Mouse (Mus musculus) neural tube, embryonic 11.5 days (tissue): ENCODE data around the gene Sar1a. TPM values are rescaled to one million over a fixed set of nuclear protein-coding genes. Genes with fewer than 3 reads are reported as not detected.

Experiments used
- ATAC-seq: fragments of 200-750 bp; cut with Nextera tagmentation; 2 replicates; pipeline ENCODE4 v1.8.0; 2017; ENCODE audit warnings: moderate number of reproducible peaks, mild to moderate bottlenecking, moderate TSS enrichment, moderate library complexity; ENCODE audit not compliant: insufficient read depth, low FRiP score, low TSS enrichment
- DNase-seq: peaks from one replicate; pipeline ENCODE4 v3.0.0-alpha.2; 2015; ENCODE audit warnings: low spot score
- H3K27ac ChIP-seq: fragments of 300-500 bp; sonication (generic); 2 replicates; pipeline ENCODE4 v1.5.1; 2014; ENCODE audit warnings: low read depth, mild to moderate bottlenecking, low read length
- H3K27me3 ChIP-seq: fragments of 300-500 bp; sonication (generic); 2 replicates; pipeline ENCODE4 v1.6.1; 2014; ENCODE audit warnings: mild to moderate bottlenecking, low read length, mixed read lengths; ENCODE audit not compliant: control insufficient read depth, insufficient read depth
- H3K36me3 ChIP-seq: fragments of 300-500 bp; sonication (generic); 2 replicates; pipeline ENCODE4 v1.6.1; 2014; ENCODE audit warnings: mild to moderate bottlenecking, low read length, moderate library complexity, mixed read lengths; ENCODE audit not compliant: control insufficient read depth, insufficient read depth
- H3K4me1 ChIP-seq: fragments of 300-500 bp; sonication (generic); 2 replicates; pipeline ENCODE4 v1.6.1; 2014; ENCODE audit warnings: low read length, mixed read lengths; ENCODE audit not compliant: control insufficient read depth, insufficient read depth
- H3K4me2 ChIP-seq: fragments of 300-500 bp; sonication (generic); 2 replicates; pipeline ENCODE4 v1.6.1; 2014; ENCODE audit warnings: low read depth, mild to moderate bottlenecking, moderate library complexity
- H3K4me3 ChIP-seq: fragments of 300-500 bp; sonication (generic); 2 replicates; pipeline ENCODE4 v1.5.1; 2014; ENCODE audit warnings: low read depth, low read length
- H3K9ac ChIP-seq: fragments of 300-500 bp; sonication (generic); 2 replicates; pipeline ENCODE4 v1.6.1; 2014; ENCODE audit warnings: mild to moderate bottlenecking, low read length
- H3K9me3 ChIP-seq: fragments of 300-500 bp; sonication (generic); 2 replicates; pipeline ENCODE4 v1.6.1; 2016; ENCODE audit warnings: low read length; ENCODE audit not compliant: control insufficient read depth
- WGBS: fragments of 180-500 bp; shearing (Covaris S2); extraction: QIAGEN DNeasy Blood & Tissue Kit; methylation state at CpG from one replicate; pipeline ENCODE4 v1.1.7; 2014; 5-methylcytosine and 5-hydroxymethylcytosine counted together
- polyA plus RNA-seq: library from polyadenylated mRNA; unstranded; fragments of >200 nt; fragmentation: Nextera tagmentation; extraction: Ambion mirVana; gene quantifications from 2 replicates; pipeline ENCODE4 v1.2.1, GENCODE M21; 2014

The Sar1a gene
- polyA plus RNA-seq, 1 experiment from 2014 or later = 255 TPM

- Histone ChIP-seq H3K36me3 (peaks cover 8% of the 10 kb centered on the region), H3K27ac (no peak overlapping the region)
- peak; percentile 51 for ATAC-seq
These were observed 15.8 kb downstream of the Sar1a start for GRCm38 (mm10) chr10:61695703-61696559.

GRCm38 (mm10) chr10:61696560-61696823, 16.4 kb downstream of the Sar1a start:
- peak overlapping the region; percentile 63 for H3K9ac ChIP-seq
- peaks cover 11% of the 10 kb centered on the region for H3K4me1 ChIP-seq
- ATAC-seq (no peak), DNase-seq (no peak)
- no peak overlapping the region for H3K27ac ChIP-seq
- peak overlapping the region; percentile 100 for H3K4me2 ChIP-seq
- WGBS = 13% methylated on average over 19 of the region's 19 CpGs
- H3K36me3 ChIP-seq = peaks cover 2% of the 10 kb centered on the region; the same call in 1 of the 2 replicates
- peak overlapping the region; percentile 85 for H3K4me3 ChIP-seq
- no peaks in the 10 kb centered on the region for H3K9me3 ChIP-seq
- no peaks in the 10 kb centered on the region for H3K27me3 ChIP-seq

More at GRCm38 (mm10) chr10:61695703-61696559, 15.8 kb downstream of the Sar1a start:
- peak; percentile 28 for DNase-seq
- H3K9ac ChIP-seq = peak overlapping the region; percentile 63
- peaks cover 11% of the 10 kb centered on the region for H3K4me1 ChIP-seq
- peak overlapping the region; percentile 100 for H3K4me2 ChIP-seq
- H3K27me3 ChIP-seq = no peaks in the 10 kb centered on the region
- peak overlapping the region; percentile 85 for H3K4me3 ChIP-seq
- 1% methylated on average over 92 of the region's 111 CpGs for WGBS
- no peaks in the 10 kb centered on the region for H3K9me3 ChIP-seq

- H3K4me3 ChIP-seq = peak overlapping the region; percentile 85
- H3K4me2 ChIP-seq = peak overlapping the region; percentile 100
- no peaks in the 10 kb centered on the region for H3K27me3 ChIP-seq
- ATAC-seq (no peak), DNase-seq (no peak)
- no peak overlapping the region for H3K27ac ChIP-seq
- peaks cover 6% of the 10 kb centered on the region; the same call in 1 of the 2 replicates for H3K36me3 ChIP-seq
- H3K4me1 ChIP-seq = peaks cover 11% of the 10 kb centered on the region
- 90% methylated on average over 2 of the region's 2 CpGs for WGBS
- H3K9me3 ChIP-seq = no peaks in the 10 kb centered on the region
- H3K9ac ChIP-seq = no peak overlapping the region
These were observed 16.9 kb downstream of the Sar1a start for GRCm38 (mm10) chr10:61697028-61697427.

- H3K4me3 ChIP-seq = no peak overlapping the region
- peaks cover 6% of the 10 kb centered on the region for H3K36me3 ChIP-seq
- DNase-seq = no peak
- H3K27me3 ChIP-seq = no peaks in the 10 kb centered on the region
- H3K4me1 ChIP-seq = no peaks in the 10 kb centered on the region
- no peak overlapping the region for H3K4me2 ChIP-seq
- H3K27ac ChIP-seq = no peak overlapping the region
- no peaks in the 10 kb centered on the region for H3K9me3 ChIP-seq
- ATAC-seq = no peak
- H3K9ac ChIP-seq = no peak overlapping the region
- WGBS = 82% methylated on average over 4 of the region's 4 CpGs
These were observed 24.6 kb downstream of the Sar1a start for GRCm38 (mm10) chr10:61704663-61705062.

GRCm38 (mm10) chr10:61706412-61707375, 26.6 kb downstream of the Sar1a start:
- DNase-seq = no peak
- WGBS = 76% methylated on average over 6 of the region's 6 CpGs
- ATAC-seq = no peak

GRCm38 (mm10) chr10:61713601-61714000, 33.5 kb downstream of the Sar1a start:
- 79% methylated on average over 3 of the region's 3 CpGs for WGBS
- DNase-seq (no peak), ATAC-seq (no peak)
- Histone ChIP-seq H3K9ac (no peak overlapping the region), H3K4me1 (peaks cover 6% of the 10 kb centered on the region; the same call in 1 of the 2 replicates), H3K4me3 (no peak overlapping the region), H3K27ac (no peak overlapping the region), H3K4me2 (no peak overlapping the region), H3K27me3 (no peaks in the 10 kb centered on the region), H3K36me3 (no peaks in the 10 kb centered on the region), H3K9me3 (no peaks in the 10 kb centered on the region)

More at GRCm38 (mm10) chr10:61706412-61707375, 26.6 kb downstream of the Sar1a start:
- Histone ChIP-seq H3K4me3 (no peak overlapping the region), H3K9me3 (no peaks in the 10 kb centered on the region), H3K27me3 (no peaks in the 10 kb centered on the region), H3K4me2 (no peak overlapping the region), H3K27ac (no peak overlapping the region), H3K4me1 (no peaks in the 10 kb centered on the region), H3K36me3 (peaks cover 6% of the 10 kb centered on the region), H3K9ac (no peak overlapping the region)

GRCm38 (mm10) chr10:61714146-61714545, 34.0 kb downstream of the Sar1a start:
- 95% methylated on average over 4 of the region's 4 CpGs for WGBS
- no peak for ATAC-seq

GRCm38 (mm10) chr10:61714771-61715461, 34.8 kb downstream of the Sar1a start, which contains the start of gene Aifm2:
Aifm2 (plus strand) TSS chr10:61715263.
- Histone ChIP-seq H3K9me3 (no peaks in the 10 kb centered on the region), H3K36me3 (no peaks in the 10 kb centered on the region), H3K9ac (peak within 1 kb of the TSS; percentile 47), H3K27me3 (no peaks in the 10 kb centered on the region), H3K4me2 (peak within 1 kb of the TSS; percentile 78), H3K4me3 (peak within 1 kb of the TSS; percentile 45), H3K27ac (no peak within 1 kb of the TSS), H3K4me1 (peaks cover 6% of the 10 kb centered on the region; the same call in 1 of the 2 replicates)
- WGBS = 15% methylated on average over 35 of the region's 36 CpGs
- ATAC-seq (peak; percentile 82), DNase-seq (peak; percentile 72)

More at GRCm38 (mm10) chr10:61714146-61714545, 34.0 kb downstream of the Sar1a start:
- H3K27me3 ChIP-seq = no peaks in the 10 kb centered on the region
- no peak overlapping the region for H3K27ac ChIP-seq
- H3K4me3 ChIP-seq = no peak overlapping the region
- no peak for DNase-seq
- no peaks in the 10 kb centered on the region for H3K9me3 ChIP-seq
- H3K9ac ChIP-seq = no peak overlapping the region
- H3K36me3 ChIP-seq = no peaks in the 10 kb centered on the region
- no peak overlapping the region for H3K4me2 ChIP-seq
- H3K4me1 ChIP-seq = peaks cover 6% of the 10 kb centered on the region; the same call in 1 of the 2 replicates
